Mouse (Mus musculus) cerebellum, adult 18-20 months (tissue): ENCODE measurements around the gene Tmigd3.
A peak's percentile ranks its signal among the peaks of the same experiment; 100 is the strongest.

ENCODE experiments used
- DNase-seq, 2 experiments: peaks; one replicate each; pipeline ENCODE4 v3.0.0; 2021

Gene Tmigd3

GRCm38 (mm10) chr3:105877252-105877803 is 6.6 kb downstream of the Tmigd3 start:
- DNase-seq: no peak

- DNase-seq: no peak
Observed at GRCm38 (mm10) chr3:105877919-105878318, 7.2 kb downstream of the Tmigd3 start.

DNA sequence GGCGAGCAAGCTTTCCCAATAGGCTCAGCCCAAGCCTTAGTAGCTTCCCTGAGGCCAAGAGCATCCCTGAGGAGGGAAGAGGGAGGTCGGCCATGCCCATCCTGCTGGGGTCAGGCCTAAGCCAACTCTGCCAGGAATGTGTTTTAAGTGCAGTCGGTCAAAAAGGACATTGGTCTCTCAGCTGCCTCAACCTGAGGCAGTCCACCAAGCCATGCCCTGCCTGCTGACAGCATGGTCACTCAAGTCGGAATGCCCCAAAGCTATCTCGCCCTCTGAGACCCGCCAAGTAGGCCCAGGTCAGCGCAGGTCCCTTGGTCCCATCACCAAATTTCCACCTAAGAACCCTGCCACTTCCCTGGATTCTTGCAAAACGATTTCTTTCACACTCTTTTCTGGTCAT is 8.0 kb downstream of the Tmigd3 start:
- no peak for DNase-seq

- no peak for DNase-seq
Observed at GRCm38 (mm10) chr3:105880419-105880818, 9.7 kb downstream of the Tmigd3 start.

DNA sequence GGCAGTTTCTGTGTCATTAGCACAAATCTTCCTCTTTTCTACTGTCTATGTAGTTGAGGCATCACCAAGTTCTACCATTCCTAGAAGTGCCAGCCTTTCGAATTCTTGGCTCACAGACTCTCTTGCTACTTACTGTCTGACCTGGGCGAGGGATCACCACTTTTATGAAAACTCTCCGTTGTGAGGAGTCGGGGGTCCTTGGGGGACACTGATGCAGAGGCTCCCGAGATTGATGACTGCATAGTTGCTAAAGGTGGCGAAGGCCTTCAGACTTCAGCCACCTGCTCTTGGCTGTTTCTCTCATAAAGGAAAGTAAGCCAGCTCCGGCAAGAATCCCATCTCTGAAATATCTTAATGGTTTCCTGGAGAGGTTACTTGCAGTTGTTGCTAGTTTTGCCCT is 11.4 kb downstream of the Tmigd3 start:
- no peak for DNase-seq

GRCm38 (mm10) chr3:105883111-105883510 is 12.4 kb downstream of the Tmigd3 start:
- DNase-seq: no peak

DNA sequence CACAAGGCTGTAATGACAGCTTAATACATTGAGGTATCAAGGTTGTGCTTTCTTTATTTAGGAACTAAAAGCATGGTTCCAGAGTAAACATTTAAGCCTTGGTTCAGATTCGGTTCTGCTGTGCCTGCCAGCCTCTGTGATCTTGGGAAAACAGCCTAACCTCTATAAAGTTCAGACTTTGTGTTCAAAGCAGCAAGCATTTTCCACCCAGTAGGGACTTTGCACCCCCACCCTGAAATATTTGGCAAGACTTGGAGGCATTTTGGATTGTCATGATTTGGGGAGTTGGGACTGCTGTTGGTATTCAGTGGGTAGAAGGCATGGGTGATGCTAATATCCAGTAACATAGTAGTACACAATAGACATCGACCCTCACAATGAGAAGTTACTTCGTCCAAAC is 18.3 kb downstream of the Tmigd3 start:
- DNase-seq: no peak

- DNase-seq: no peak
Observed at GRCm38 (mm10) chr3:105890220-105890619, 19.5 kb downstream of the Tmigd3 start.

GRCm38 (mm10) chr3:105891141-105891540 is 20.4 kb downstream of the Tmigd3 start:
- DNase-seq: no peak

DNA sequence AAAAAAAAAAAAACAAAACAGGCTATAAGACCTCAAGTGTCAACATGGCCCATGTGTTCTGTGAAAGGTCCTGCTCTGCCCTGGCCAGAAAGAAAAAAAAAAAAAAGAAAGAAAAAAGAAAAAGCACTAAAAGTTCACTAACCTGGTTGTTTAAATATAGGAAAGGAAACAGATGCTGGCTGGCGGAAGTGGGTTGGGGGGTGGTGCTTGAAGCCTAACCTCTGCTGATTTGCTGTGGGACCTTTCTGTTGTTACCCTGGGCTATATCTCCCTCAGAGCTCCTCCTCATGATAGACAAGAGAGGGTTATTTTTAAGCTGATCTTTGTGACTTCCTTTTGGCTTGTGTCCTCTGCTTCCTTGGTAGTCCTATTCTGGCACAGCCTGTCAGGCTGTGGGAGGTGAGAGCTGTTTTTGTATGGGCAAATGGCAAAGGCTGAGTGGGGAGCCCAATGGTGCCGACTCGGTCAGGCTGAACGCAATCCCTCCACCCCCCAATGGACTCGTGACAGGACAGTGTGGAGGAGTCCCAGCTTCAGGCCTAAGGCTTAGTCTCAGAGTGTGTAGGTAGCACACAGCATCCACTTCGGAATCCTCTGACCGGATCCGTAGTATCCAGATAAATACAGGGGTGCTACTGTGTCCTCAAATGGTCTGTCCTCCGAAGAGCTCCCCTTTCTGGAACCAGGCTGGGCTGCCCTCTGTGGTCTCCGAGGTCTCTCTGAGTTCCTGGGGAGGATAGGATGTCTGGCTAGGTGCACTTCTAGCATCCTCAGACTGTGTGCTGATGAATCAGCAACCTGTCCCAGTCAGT is 21.3 kb downstream of the Tmigd3 start:
- DNase-seq: no peak

DNA sequence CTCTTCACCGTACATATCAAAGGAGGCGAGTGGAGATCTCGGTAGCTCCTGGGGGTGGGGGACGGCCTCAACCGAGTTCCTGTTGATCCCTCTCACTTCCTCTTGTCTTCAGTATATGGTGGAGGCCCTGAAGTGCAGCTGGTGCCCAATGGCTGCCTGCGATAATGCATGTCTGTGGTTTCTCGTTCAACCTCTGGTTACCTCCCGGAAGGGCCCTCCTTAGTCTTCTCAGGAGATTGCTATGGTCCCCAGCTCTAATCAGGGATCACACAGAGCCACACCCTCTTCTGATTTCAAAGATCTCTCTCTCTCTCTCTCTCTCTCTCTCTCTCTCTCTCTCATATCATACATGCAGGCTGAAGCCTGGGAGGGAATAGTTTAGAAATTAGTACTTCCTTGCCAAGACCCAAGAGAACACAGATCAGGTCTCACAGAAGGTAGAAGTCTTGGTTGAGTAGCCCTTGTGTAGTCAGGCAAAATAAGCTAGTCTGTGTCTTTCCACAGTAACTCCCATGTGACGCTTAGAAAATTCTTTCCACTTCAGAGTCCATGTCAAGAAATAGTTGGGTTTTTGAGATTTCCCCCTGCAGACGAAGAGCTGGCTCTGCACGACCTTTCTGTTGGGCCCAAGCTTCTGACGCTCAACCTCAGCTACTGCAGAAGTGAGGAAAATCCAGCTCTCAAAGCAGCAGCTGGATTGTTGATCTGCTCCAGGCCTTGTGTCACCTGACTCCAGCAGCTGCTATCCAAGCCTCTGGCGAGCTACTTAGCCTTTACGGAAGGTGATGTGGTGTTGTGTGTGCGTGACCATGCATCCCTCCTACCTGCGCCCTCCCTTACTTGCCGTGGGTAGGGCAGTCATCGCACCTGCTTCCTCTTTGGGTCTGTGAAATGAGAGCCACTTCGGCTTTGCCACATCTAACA is 22.1 kb downstream of the Tmigd3 start:
- no peak for DNase-seq

DNA sequence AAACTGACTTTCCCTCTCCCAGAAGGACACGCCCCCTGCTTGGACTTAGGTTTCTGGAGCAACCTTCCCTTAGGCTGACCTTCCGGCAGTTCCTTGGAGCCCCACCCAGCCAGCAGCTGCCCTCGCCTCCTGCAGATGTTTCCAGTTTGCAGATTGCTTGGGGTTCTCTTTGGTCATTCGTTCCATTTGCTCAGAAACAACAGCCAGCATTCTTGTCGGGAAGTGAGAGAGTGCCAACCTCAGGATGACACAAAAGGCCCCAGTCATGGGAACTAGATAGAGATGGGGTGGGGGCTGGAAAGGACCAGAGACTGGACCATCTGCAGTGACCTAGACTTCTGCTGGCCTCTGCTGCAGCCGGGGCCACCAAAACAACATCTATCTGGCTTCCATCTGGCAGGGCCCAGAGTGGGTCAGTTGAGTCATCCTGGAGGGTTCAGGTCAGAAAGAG is 23.3 kb downstream of the Tmigd3 start:
- no peak for DNase-seq

- peak; percentile 20 to 31 for DNase-seq
Observed at GRCm38 (mm10) chr3:105894601-105895592, 24.2 kb downstream of the Tmigd3 start.

DNA sequence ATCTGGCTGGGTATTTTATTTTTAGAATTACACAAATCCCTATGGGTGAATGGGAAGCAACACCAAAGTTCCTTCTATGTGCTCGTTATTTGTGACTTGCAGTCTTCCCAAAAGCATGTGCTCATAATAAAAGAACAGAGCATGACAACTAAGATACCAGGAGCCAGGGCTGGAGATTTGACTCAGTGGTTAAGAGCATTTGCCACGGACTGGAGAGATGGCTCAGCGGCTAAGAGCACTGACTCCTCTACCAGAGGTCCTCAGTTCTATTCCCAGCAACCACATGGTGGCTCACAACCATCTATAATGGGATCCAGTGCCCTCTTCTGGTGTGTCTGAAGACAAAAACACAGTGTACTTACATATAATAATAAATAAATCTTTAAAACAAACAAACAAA is 26.1 kb downstream of the Tmigd3 start:
- DNase-seq: no peak

DNA sequence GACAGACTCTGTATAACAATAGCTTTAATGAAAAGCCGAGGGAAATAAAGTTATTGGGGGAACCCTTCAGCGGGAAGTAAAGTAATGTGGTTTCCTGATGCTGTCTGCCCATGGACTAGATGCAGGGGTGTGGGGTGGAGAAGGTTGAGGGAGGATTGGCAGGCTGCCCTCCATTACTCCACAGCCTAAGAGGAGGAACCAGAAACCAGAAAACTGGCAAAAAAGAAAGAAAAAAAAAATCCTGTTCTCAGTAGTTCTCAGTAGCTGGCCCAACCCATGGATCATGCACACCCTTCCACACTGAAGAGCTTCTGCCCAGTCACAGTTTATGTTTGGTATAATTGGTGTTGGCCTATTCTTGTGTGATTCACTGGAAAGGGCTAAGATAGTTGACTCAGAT is 27.6 kb downstream of the Tmigd3 start:
- DNase-seq: no peak

GRCm38 (mm10) chr3:105898861-105899260 is 28.2 kb downstream of the Tmigd3 start:
- DNase-seq: no peak

GRCm38 (mm10) chr3:105899394-105900147 is 28.9 kb downstream of the Tmigd3 start:
- DNase-seq: peak; percentile 76 to 84

GRCm38 (mm10) chr3:105900266-105900665 is 29.6 kb downstream of the Tmigd3 start:
- DNase-seq: no peak

- no peak for DNase-seq
Observed at GRCm38 (mm10) chr3:105900716-105901115, 30.0 kb downstream of the Tmigd3 start.

GRCm38 (mm10) chr3:105901468-105901867 is 30.8 kb downstream of the Tmigd3 start:
- no peak for DNase-seq

DNA sequence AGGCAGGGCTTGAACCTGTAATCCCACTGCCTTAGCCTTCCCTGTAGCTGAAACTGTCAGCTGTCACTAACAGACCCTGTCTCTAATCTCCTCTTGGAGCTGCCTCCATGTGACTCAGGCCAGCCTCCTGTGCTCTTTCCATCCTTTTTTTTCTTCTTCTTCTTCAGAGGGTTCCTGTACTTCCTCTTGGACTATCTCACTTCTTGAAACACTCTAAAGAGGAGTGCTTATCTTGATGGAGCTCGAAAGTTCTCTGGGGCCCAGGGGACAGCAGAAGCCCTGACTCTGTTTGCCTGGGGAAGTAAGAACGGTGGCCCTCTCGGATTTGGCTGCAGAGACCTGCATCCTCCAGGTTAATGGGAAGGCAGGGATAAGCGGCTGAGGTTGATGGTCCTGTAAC is 33.5 kb downstream of the Tmigd3 start:
- DNase-seq: no peak
